Mouse (Mus musculus): ENCODE measurements around the gene Nrip1.

Nrip1 gene

DNA sequence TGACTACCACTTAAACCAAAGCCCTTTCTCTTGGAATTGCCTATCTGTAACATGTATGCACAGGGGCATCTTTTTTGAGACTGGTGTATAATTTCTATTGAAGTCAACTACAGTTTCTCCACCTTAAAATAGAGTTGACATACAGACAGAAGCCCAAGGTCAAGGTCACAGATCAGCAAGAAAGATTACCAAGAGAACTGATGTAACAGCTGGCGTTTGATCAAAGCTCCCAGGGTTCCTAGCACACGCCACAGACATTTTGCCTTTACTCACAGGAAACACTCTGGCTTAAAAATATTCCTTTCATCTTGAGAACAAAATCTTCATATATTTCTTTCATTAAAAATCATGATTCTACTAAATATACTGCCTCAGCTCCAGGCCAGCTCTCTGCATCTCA, 74.1 kb downstream of the Nrip1 start:
- in situ Hi-C loops (cut with MboI; ENCODE audit: low pct_unique_long_range_greater_than_20kb in 1 of 2, low sequenced_read_pairs in 2 of 2, unreplicated experiment in 1 of 2), result no loop called here

DNA sequence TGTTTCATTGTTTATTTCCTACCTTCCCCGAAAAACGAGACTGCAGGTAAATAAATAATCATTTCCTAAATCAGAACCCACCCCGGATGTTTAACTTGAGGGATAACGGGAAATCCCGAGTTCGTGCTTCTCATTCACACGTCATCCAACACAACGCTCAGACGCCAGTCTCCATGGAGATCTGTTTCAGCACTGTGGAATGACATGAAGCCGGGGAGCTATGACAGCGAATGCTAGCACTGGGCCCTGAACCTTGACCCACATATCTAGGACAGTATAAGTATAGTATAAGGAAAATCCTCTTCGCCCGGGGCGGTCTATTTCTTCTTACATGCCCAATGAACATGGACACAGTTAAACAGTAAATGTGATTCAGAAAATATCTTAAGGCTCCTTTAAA, 78.3 kb downstream of the Nrip1 start:
- in situ Hi-C loops (cut with MboI; ENCODE audit: low pct_unique_long_range_greater_than_20kb in 1 of 2, low sequenced_read_pairs in 2 of 2, unreplicated experiment in 1 of 2), result no loop called here

DNA sequence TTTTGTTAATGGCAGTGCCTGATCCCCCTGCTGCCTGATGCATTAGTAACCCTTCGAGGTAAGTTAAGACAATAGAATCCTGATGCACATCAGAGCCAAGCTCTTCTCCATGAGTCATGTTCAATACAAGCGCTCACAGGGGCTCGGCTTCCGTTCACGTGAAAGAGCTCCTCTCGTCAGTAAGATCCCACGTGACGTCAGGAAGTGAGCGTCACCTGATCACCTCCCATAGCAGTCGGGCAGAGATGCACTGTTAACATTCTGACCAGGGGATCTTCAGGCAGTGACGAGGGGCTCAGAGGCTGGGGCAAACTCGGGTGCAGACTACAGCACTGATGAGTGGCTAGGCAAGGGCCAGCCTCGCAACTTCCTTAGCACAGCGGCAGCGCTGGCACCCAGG, 79.1 kb downstream of the Nrip1 start:
- in situ Hi-C loops (cut with MboI; ENCODE audit: low pct_unique_long_range_greater_than_20kb in 1 of 2, low sequenced_read_pairs in 2 of 2, unreplicated experiment in 1 of 2), result no loop called here

DNA sequence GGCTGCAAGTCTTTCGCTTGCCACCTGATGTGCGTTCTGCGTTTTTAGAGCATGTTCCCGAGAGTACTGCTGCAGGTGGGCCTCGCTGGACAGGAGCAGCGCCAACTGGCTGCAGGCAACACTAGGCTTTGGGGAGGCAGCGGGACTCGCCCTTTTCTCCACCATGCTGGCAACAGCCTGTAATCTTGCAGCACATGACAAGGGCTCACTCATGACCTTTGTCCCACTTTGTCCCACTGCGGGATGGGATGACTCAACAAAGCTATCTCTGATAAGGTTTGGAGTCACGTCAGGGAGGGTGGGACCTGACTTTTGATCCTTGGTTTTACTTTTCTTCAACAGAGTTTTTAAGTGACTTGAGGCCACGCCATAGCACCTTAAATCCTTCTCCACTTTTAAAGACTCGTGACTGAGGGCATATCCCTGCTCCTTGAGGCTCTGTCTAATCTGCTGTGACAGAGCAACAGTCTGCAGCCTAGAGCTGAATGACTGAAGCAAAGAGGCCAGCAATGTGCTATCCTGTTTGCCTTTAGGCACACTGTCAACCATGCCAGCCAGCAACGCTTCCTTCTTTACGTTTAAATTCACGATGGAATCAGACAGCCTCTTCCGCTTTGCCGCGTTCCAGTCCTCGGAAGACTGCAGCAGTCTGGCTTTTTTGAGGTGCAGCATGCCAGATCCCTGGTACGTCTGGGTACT, 79.7 kb downstream of the Nrip1 start:
- in situ Hi-C loops (cut with MboI; ENCODE audit: low pct_unique_long_range_greater_than_20kb in 1 of 2, low sequenced_read_pairs in 2 of 2, unreplicated experiment in 1 of 2), result no loop called here

GRCm38 (mm10) chr16:76293176-76293575, 80.5 kb downstream of the Nrip1 start:
- in situ Hi-C loops (cut with MboI; ENCODE audit: low pct_unique_long_range_greater_than_20kb in 1 of 2, low sequenced_read_pairs in 2 of 2, unreplicated experiment in 1 of 2), result no loop called here

DNA sequence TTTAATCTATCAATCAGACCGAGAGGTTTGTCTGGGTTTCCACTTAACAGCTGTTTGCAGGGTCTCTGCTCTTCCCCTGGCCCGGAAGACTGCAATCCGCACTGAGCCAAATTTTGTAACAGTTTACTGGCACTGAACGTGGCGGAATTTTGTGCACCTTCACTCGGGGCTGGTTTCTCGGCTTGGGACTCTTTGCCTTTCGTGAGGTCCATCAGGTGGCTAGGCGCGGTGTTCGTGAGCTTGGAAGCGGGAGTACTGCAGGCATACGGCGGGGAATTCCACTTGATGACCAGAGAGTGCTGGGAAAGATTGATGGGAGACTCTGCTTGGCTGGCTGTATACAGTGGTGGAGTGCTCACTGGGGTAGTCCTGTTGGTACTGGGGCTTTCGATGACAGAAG, 81.0 kb downstream of the Nrip1 start:
- in situ Hi-C loops (cut with MboI; ENCODE audit: low pct_unique_long_range_greater_than_20kb in 1 of 2, low sequenced_read_pairs in 2 of 2, unreplicated experiment in 1 of 2), result no loop called here

DNA sequence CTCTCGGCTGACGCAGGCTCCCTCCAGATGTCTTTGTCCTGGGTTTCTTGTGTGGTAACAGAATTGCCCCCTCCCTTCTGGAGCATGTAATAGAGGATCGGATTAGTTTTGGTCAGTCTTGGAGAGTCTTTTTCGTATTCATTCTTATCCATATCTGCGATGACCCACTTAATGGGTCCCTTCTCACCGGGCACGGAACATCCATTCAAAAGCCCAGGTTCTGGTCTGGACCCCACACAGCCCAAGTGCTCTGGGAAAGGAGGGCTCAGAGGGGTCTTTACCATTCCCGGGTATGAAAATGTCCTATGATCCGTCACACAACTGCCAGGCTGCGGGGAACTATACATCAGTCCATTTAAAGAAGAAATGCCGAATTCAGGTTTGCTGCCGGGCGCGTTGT, 82.3 kb downstream of the Nrip1 start:
- in situ Hi-C loops (cut with MboI; ENCODE audit: low pct_unique_long_range_greater_than_20kb in 1 of 2, low sequenced_read_pairs in 2 of 2, unreplicated experiment in 1 of 2), result no loop called here

GRCm38 (mm10) chr16:76289495-76289894, 84.1 kb downstream of the Nrip1 start:
- in situ Hi-C loops (cut with MboI; ENCODE audit: low pct_unique_long_range_greater_than_20kb in 1 of 2, low sequenced_read_pairs in 2 of 2, unreplicated experiment in 1 of 2), result no loop called here

GRCm38 (mm10) chr16:76283796-76284195, 89.8 kb downstream of the Nrip1 start:
- in situ Hi-C loops (cut with MboI; ENCODE audit: low pct_unique_long_range_greater_than_20kb in 1 of 2, low sequenced_read_pairs in 2 of 2, unreplicated experiment in 1 of 2), result no loop called here

DNA sequence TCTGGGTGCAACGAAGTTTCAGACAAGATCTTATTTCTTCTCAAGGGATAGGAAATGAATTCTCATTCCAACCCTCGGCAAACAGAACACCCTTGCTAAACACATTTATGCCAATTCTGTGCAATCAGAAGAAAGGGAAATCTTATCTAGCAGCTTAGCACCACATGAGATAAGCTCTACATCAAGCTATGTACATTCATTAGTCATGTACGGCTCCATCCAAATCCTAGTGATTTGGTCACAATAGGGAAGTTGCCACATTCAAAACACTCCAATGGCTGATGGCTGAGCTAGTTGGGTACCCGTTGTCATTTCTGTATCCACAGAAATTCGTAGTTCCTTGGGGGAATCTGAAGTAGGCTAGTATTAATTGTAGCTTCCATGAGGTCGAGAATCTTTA, 91.8 kb downstream of the Nrip1 start:
- in situ Hi-C loops (cut with MboI; ENCODE audit: low pct_unique_long_range_greater_than_20kb in 1 of 2, low sequenced_read_pairs in 2 of 2, unreplicated experiment in 1 of 2), result no loop called here

DNA sequence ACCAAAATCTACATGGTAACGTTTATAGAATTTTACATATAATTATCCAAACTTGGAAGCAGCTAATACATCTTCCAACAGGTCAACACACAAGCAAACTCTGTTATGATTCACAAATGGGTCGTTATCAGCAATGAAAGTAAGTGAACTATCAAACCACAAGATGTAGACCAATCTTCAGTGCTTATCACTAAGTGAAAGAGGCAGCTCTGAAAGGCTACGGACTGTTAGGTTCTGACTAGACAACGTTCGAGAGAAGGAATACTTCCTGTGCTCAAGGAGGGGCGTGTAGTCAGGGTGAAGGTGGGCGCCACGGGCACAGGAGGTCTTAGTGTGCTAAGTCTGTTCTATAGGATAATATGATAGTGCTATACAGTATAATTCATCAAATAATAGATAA, 93.3 kb downstream of the Nrip1 start:
- in situ Hi-C loops (cut with MboI; ENCODE audit: low pct_unique_long_range_greater_than_20kb in 1 of 2, low sequenced_read_pairs in 2 of 2, unreplicated experiment in 1 of 2), result no loop called here

DNA sequence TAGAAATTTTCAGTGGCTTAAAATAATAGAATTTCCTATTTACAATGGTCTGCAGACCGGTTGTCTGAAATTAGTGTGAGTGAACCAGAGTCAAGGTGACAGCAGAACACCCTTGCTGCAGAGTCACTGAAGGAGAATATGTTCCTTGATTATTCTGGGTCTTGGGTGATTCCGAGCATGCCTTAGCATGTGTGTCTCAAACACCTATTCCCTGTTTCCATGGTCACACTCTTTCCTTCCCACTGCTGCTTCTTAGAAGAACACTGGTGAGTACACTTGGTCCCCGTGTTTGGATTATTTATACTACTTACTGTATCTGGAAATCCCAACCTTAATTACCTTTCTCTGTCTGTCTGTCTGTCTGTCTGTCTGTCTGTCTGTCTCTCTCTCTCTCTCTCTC, 97.4 kb downstream of the Nrip1 start:
- in situ Hi-C loops (cut with MboI; ENCODE audit: low pct_unique_long_range_greater_than_20kb in 1 of 2, low sequenced_read_pairs in 2 of 2, unreplicated experiment in 1 of 2), result no loop called here

DNA sequence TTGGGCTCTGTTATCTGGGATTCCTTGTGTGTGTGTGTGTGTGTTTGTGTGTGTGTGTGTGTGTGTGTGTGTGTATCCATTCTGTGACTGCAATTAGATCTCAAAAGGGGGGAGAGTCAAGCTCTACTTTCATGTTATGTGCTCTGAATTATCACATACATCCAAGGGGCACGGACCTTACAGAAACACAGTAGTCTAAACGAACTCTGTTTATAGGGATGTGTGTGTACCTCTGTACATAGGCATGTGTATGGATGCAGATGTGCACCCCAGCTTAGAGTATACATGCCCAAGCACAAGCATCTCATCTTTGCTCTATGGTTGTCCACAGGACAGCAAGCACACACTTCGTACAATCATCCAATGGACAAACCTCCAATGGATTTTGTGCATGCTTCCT, 98.0 kb downstream of the Nrip1 start:
- in situ Hi-C loops (cut with MboI; ENCODE audit: low pct_unique_long_range_greater_than_20kb in 1 of 2, low sequenced_read_pairs in 2 of 2, unreplicated experiment in 1 of 2), result no loop called here

- in situ Hi-C loops (cut with MboI; ENCODE audit: low pct_unique_long_range_greater_than_20kb in 1 of 2, low sequenced_read_pairs in 2 of 2, unreplicated experiment in 1 of 2), result no loop called here
Measured at GRCm38 (mm10) chr16:76275166-76275565, 98.5 kb downstream of the Nrip1 start.

GRCm38 (mm10) chr16:76266635-76267268, 106.9 kb downstream of the Nrip1 start:
- in situ Hi-C loops (cut with MboI; ENCODE audit: low pct_unique_long_range_greater_than_20kb in 1 of 2, low sequenced_read_pairs in 2 of 2, unreplicated experiment in 1 of 2), result no loop called here

- in situ Hi-C loops (cut with MboI; ENCODE audit: low pct_unique_long_range_greater_than_20kb in 1 of 2, low sequenced_read_pairs in 2 of 2, unreplicated experiment in 1 of 2), result no loop called here
Measured at GRCm38 (mm10) chr16:76265874-76266273, 107.8 kb downstream of the Nrip1 start.

GRCm38 (mm10) chr16:76265301-76265700, 108.3 kb downstream of the Nrip1 start:
- in situ Hi-C loops (cut with MboI; ENCODE audit: low pct_unique_long_range_greater_than_20kb in 1 of 2, low sequenced_read_pairs in 2 of 2, unreplicated experiment in 1 of 2), result no loop called here

GRCm38 (mm10) chr16:76263393-76263792, 110.2 kb downstream of the Nrip1 start:
- in situ Hi-C loops (cut with MboI; ENCODE audit: low pct_unique_long_range_greater_than_20kb in 1 of 2, low sequenced_read_pairs in 2 of 2, unreplicated experiment in 1 of 2), result no loop called here

- in situ Hi-C loops (cut with MboI; ENCODE audit: low pct_unique_long_range_greater_than_20kb in 1 of 2, low sequenced_read_pairs in 2 of 2, unreplicated experiment in 1 of 2), result no loop called here
Measured at GRCm38 (mm10) chr16:76260296-76260695, 113.3 kb downstream of the Nrip1 start.

- in situ Hi-C loops (cut with MboI; ENCODE audit: low pct_unique_long_range_greater_than_20kb in 1 of 2, low sequenced_read_pairs in 2 of 2, unreplicated experiment in 1 of 2), result no loop called here
Measured at GRCm38 (mm10) chr16:76251826-76252225, 121.8 kb downstream of the Nrip1 start.

Data from mouse embryonic stem cell (cell line).